Mouse (Mus musculus): ENCODE data around the gene Ubr2.
A peak's percentile ranks its signal among the peaks of the same experiment; 100 is the strongest.

DNA sequence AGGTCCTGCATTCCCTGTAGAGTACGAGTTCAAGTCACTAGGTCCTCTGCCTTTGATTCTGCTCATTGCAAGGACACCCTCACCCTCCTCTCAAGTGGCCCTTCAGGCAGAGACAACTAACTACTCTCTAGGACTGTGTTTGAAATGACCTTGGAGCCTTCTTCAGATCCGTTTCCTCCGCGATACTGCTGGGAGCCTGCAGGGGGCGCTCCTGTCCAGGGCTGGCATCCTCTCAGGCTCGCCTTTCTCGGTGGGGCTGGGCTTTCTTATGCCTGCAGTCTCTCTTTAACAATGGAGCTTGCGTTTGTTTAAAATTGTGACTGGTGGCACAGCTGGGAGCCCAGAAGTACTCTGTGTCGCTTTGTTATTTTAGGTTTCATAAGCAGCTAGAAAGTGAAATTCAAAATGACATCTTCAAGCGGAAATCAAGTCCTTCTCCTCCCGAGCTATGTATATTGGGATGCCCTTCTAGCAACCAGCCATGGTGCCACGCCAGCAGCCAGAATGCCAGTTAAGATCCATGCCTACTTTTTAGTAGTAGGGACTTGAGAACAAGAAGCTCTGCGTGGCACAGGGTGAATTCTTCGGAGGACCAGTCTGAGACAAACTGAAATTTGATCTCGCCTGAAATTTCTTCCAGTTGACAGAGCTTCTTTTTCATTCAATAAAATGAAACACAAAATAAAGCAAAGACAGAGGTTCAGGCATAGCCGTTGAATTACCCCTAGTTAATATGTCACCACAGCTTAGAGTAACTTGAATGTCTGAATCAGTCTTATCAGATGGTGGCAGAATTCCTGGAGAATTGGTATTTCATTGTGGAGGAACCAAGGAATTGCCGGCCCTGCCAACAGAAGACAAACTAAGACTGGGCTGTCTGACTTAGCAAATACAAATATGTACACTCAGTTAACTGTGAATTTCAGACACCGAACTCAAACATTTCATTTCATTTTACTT, 28.8 kb upstream of the Ubr2 start:
- no peak for TF ChIP-seq ZKSCAN1 (IDR thresholded peaks at IDR 0.05; ENCODE audit: low read depth, low read length)
- no peak for TF ChIP-seq TCF12 (IDR thresholded peaks at IDR 0.05; ENCODE audit: low read depth, low read length)
- no peak for TF ChIP-seq EP300 (IDR thresholded peaks at IDR 0.05; ENCODE audit: low read depth in 1 of 2, low read length in 2 of 2)
- TF ChIP-seq CTCF (IDR thresholded peaks at IDR 0.05 in 2 of 3, conservative IDR thresholded peaks at IDR 0.05 in 1 of 3; ENCODE audit: control insufficient read depth in 1 of 3, insufficient read depth in 1 of 3, low read depth in 2 of 3, low read length in 3 of 3, poor library complexity in 1 of 3, severe bottlenecking in 1 of 3), result peak; percentile 95 to 99 (median 98)
- TF ChIP-seq TAL1 (IDR thresholded peaks at IDR 0.05; ENCODE audit: low read length), result no peak

All from MEL (cell line).